In genomic region chr9:124121387-124122184, GRCm38 (mm10) we compare ENCODE assay signal across 20 mouse cellular contexts. TPM values are rescaled to one million over a fixed set of nuclear protein-coding genes. Genes with fewer than 3 reads are reported as not detected.
DNase-seq lines count a peak whose midpoint lies in the region; ATAC-seq and TF ChIP-seq lines count a peak whose summit lies in the region.
"Had no signal": no experiment of that assay in that cellular context is flagged by ENCODE, and none has a peak within 500 bp of the region (broad histone marks: within the 10 kb centered on the region; RNA-seq: fewer than 3 reads in every experiment).

Ccr5 (plus strand) TSS chr9:124121543.

- peak; percentile 75 for DNase-seq in heart, adult 11 months
- no peak for DNase-seq in heart, adult 2 months
- DNase-seq in CD4-positive helper T cell, adult 2 months (ENCODE audit: low read depth, low spot score): peak; percentile 64
- DNase-seq in forebrain, embryonic 10.5 days (ENCODE audit: extremely low spot score, low spot score): no peak
- no peak for DNase-seq in testis, postnatal 14 days (ENCODE audit: low spot score)
- DNase-seq: adrenal gland, postnatal 10 days; cerebellum, postnatal 25 days; gastrocnemius, postnatal 14 days; layer of hippocampus, postnatal 36 days; right cerebral cortex, postnatal 4 days had no signal

- no peaks in the 10 kb centered on the region for H3K27me3 ChIP-seq in heart, adult 2 months (ENCODE audit: control insufficient read depth, insufficient read depth, low read length)
- H3K27me3 ChIP-seq in forebrain, embryonic 10.5 days (ENCODE audit: poor library complexity, severe bottlenecking): no peaks in the 10 kb centered on the region
- H3K27me3 ChIP-seq: heart, embryonic 12.5 days; midbrain, embryonic 13.5 days; neural tube, embryonic 12.5 days had no signal

- no peak for TF ChIP-seq EP300 in heart, adult 2 months (IDR thresholded peaks at IDR 0.05; ENCODE audit: insufficient read depth, low read depth, low read length)

- no peak within 1 kb of the TSS for H3K4me3 ChIP-seq in heart, adult 2 months
- H3K4me3 ChIP-seq in forebrain, embryonic 10.5 days: no peak within 1 kb of the TSS
- H3K4me3 ChIP-seq: erythroblast, embryonic 14.5 days; heart, embryonic 12.5 days; midbrain, embryonic 13.5 days; neural tube, embryonic 12.5 days had no signal

- H3K27ac ChIP-seq in heart, adult 2 months: no peak within 1 kb of the TSS
- H3K27ac ChIP-seq in forebrain, embryonic 10.5 days: no peak within 1 kb of the TSS
- H3K27ac ChIP-seq: kidney, postnatal 0 days; liver, embryonic 14.5 days; midbrain, embryonic 13.5 days; neural tube, embryonic 12.5 days had no signal

- peaks cover 2% of the 10 kb centered on the region; the same call in 1 of the 2 replicates for H3K4me1 ChIP-seq in heart, adult 2 months (ENCODE audit: control insufficient read depth, insufficient read depth, low read length)
- no peaks in the 10 kb centered on the region for H3K4me1 ChIP-seq in forebrain, embryonic 10.5 days
- H3K4me1 ChIP-seq: heart, embryonic 12.5 days; midbrain, embryonic 13.5 days; neural tube, embryonic 12.5 days had no signal

- ATAC-seq in granulocyte monocyte progenitor cell, adult 5-6 weeks (replicated peaks; ENCODE audit: poor library complexity, severe bottlenecking): peak; percentile 70
- ATAC-seq in neutrophil, adult 5-6 weeks (ENCODE audit: extremely low read depth, insufficient number of reproducible peaks, low FRiP score, poor library complexity, severe bottlenecking): peak; percentile 69; the same call in 1 of the 2 replicates
- no peak for ATAC-seq in erythroblast, adult 5-6 weeks (replicated peaks; ENCODE audit: low FRiP score, poor library complexity, severe bottlenecking)
- ATAC-seq: midbrain, embryonic 13.5 days had no signal

- TF ChIP-seq CTCF in heart, adult 2 months (IDR thresholded peaks at IDR 0.05): no peak

- TF ChIP-seq POLR2A in heart, adult 2 months (IDR thresholded peaks at IDR 0.05; ENCODE audit: insufficient read depth, low read depth, low read length): no peak

- H3K9ac ChIP-seq in heart, adult 2 months (ENCODE audit: low read depth, low read length): no peak within 1 kb of the TSS
- H3K9ac ChIP-seq: heart, embryonic 12.5 days; liver, embryonic 14.5 days; midbrain, embryonic 13.5 days; neural tube, embryonic 12.5 days had no signal

- intact Hi-C loops in heart, adult 2 months (cut with DNase I): no loop called here

- H3K79me2 ChIP-seq in heart, adult 2 months (replicated peaks; ENCODE audit: control insufficient read depth, insufficient read depth, low read length): no peaks in the 10 kb centered on the region

- H3K9me3 ChIP-seq in forebrain, embryonic 10.5 days: no peaks in the 10 kb centered on the region
- H3K9me3 ChIP-seq: heart, embryonic 12.5 days; midbrain, embryonic 13.5 days; neural tube, embryonic 12.5 days had no signal

- no peaks in the 10 kb centered on the region for H3K36me3 ChIP-seq in heart, adult 2 months (ENCODE audit: control insufficient read depth, insufficient read depth, low read length)
- no peaks in the 10 kb centered on the region for H3K36me3 ChIP-seq in forebrain, embryonic 10.5 days (replicated peaks)
- H3K36me3 ChIP-seq: heart, embryonic 12.5 days; midbrain, embryonic 13.5 days; neural tube, embryonic 12.5 days had no signal

- WGBS in heart, adult 2 months: 47% methylated on average over 3 of the region's 3 CpGs
- 85% methylated on average over 3 of the region's 3 CpGs for WGBS in forebrain, embryonic 10.5 days

RNA-seq across cellular contexts. Expression of gene Ccr5, which starts in this region (rescaled TPM):
- 1 to 10 TPM in 1 of 2 experiments, under 1 TPM in 1; 0.82 to 1.2 TPM for total RNA-seq in heart, adult 2 months (2021)
- polyA plus RNA-seq in heart, adult 2 months (2012; rRNA removed): 2.2 and 3.1 TPM in 2 replicates
- total RNA-seq in granulocyte monocyte progenitor cell, adult 5-6 weeks (2014; fragmentation: Nextera tagmentation): 0.04 and 2.4 TPM in 2 replicates
- 0.31 and 0.34 TPM in 2 replicates for total RNA-seq in granulocyte monocyte progenitor cell, adult 5-6 weeks (2017)
- total RNA-seq in neutrophil, adult 5-6 weeks (2017): 0.70 and 1.5 TPM in 2 replicates
- 0.07 and 0.55 TPM in 2 replicates for polyA plus RNA-seq in forebrain, embryonic 10.5 days (2016; fragmentation: Nextera tagmentation; extraction: Ambion mirVana)
- total RNA-seq in erythroblast, adult 5-6 weeks (2015; ENCODE audit: low replicate concordance): 0.42 TPM in 1 of 2 replicates, not detected in the other
- total RNA-seq in erythroblast, adult 5-6 weeks (2017; ENCODE audit: low replicate concordance): 0.26 and 0.42 TPM in 2 replicates
- total RNA-seq: ES-E14 had no signal
- polyA plus RNA-seq: erythroblast, embryonic 14.5 days had no signal

Comparison
In these comparisons a context has a peak if more than half of its experiments do, and no peak if none do; other contexts are left out.
1. DNase-seq: peak in heart, adult 11 months (single experiment) and CD4-positive helper T cell, adult 2 months (single experiment); none in heart, adult 2 months (0 of 2), forebrain, embryonic 10.5 days (single experiment) and testis, postnatal 14 days (single experiment).